Mouse (Mus musculus): ENCODE measurements around the gene Tpt1.

Gene Tpt1

GRCm38 (mm10) chr14:75876320-75877043 is 31.6 kb downstream of the Tpt1 start:
- peak; percentile 78 for DNase-seq (ENCODE audit: extremely low spot score)

- no peak for DNase-seq (ENCODE audit: extremely low spot score)
These were observed 32.4 kb downstream of the Tpt1 start for GRCm38 (mm10) chr14:75877297-75877696.

- peak; percentile 42 for DNase-seq (ENCODE audit: extremely low spot score)
These were observed 34.1 kb downstream of the Tpt1 start for GRCm38 (mm10) chr14:75878980-75879379.

GRCm38 (mm10) chr14:75881856-75882255 is 37.0 kb downstream of the Tpt1 start:
- no peak for DNase-seq (ENCODE audit: extremely low spot score)

DNA sequence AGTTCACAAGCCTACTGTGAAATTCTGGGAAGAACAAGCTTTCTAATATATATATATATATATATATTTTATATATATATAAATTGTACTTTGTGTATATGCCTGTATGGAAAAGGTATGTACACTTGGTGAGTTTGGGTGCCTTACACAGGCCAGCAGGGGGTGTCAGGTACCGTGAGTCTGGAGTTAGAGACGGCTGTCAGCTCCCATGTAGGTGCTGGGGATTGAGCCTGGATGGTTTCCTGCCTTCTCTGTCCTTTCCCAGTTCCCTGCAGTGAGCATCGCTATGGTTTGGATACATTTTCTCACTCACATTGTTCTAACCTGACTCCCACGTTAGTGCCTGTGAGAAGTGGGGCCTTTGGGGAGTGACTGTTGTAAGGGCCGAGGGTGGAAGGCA is 38.4 kb downstream of the Tpt1 start:
- no peak for DNase-seq (ENCODE audit: extremely low spot score)

GRCm38 (mm10) chr14:75883873-75884272 is 39.0 kb downstream of the Tpt1 start:
- no peak for DNase-seq (ENCODE audit: extremely low spot score)

DNA sequence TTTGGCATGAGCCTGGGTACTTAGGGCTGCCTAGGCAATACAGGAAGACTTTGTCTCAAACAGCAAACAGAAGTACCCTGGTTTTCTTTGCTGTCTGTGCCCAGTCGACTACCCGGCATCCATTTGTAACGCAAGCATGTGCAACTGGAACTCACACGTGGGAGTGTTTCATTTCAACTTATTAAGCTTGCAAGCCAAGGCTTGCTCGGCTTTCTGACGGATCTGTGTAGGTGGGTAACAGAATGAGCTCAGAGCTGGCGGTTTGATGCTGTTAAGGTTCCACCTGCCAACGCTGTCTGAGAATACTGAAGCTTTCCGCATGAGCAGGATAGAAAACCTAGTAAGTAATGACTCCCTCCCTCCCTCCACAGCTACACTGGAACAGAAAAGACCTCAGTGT is 47.2 kb downstream of the Tpt1 start:
- no peak for DNase-seq (ENCODE audit: extremely low spot score)

Data from embryo, embryonic 9.5 days (tissue).